Mouse (Mus musculus): Measurements from ENCODE around the gene Dnm2. TPM values are rescaled to one million over a fixed set of nuclear protein-coding genes. Genes with fewer than 3 reads are reported as not detected.

Gene Dnm2
- polyA plus RNA-seq, 1 experiment = 39.0 TPM

- H3K4me3 ChIP-seq (ENCODE audit: insufficient read depth, low read depth, low read length) = peak within 1 kb of the TSS; percentile 87
- H3K27ac ChIP-seq (replicated peaks; ENCODE audit: low read depth, low read length) = no peak within 1 kb of the TSS
- H3K4me1 ChIP-seq (ENCODE audit: control insufficient read depth, insufficient read depth, insufficient read length, low read length) = no peaks in the 10 kb centered on the region
Observed at GRCm38 (mm10) chr9:21411669-21412550, 12.8 kb upstream of the Dnm2 start, which contains the start of gene Qtrt1. Gene Qtrt1, plus strand, starts transcription at chr9:21411837.

DNA sequence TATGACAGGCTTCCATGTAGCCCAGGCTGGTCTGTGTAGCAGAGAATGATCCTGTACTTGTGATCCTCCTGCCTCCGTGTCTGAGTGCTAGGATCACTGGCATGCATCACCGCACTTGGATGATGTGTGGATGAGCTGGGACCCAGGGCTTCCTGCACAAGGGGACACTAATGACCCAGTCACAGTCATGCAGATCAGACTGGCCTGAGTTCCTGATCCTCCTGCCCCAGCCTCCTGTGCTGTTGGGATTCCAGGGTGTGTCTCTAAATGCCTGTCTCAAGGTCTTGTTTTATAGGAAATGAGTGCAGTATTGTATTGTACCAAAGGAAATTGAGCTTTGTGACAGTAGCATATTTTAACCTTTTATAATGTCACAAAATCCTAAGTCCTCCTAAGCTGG, 6.8 kb upstream of the Dnm2 start:
- H3K27ac ChIP-seq (replicated peaks; ENCODE audit: low read depth, low read length) = no peak overlapping the region
- H3K4me1 ChIP-seq (ENCODE audit: control insufficient read depth, insufficient read depth, insufficient read length, low read length) = no peaks in the 10 kb centered on the region

GRCm38 (mm10) chr9:21419646-21420045, 5.1 kb upstream of the Dnm2 start:
- H3K4me3 ChIP-seq (ENCODE audit: insufficient read depth, low read depth, low read length) = no peak overlapping the region

More for the DNA sequence above, 6.8 kb upstream of the Dnm2 start:
- H3K4me3 ChIP-seq (ENCODE audit: insufficient read depth, low read depth, low read length) = no peak overlapping the region

GRCm38 (mm10) chr9:21425556-21425945, 843 bp downstream of the Dnm2 start:
- H3K4me1 ChIP-seq (ENCODE audit: control insufficient read depth, insufficient read depth, insufficient read length, low read length) = peaks cover 28% of the 10 kb centered on the region
- H3K4me3 ChIP-seq (ENCODE audit: insufficient read depth, low read depth, low read length) = peak overlapping the region; percentile 95
- peak overlapping the region; percentile 30; the same call in 1 of the 2 replicates for H3K27ac ChIP-seq (replicated peaks; ENCODE audit: low read depth, low read length)

More at GRCm38 (mm10) chr9:21419646-21420045, 5.1 kb upstream of the Dnm2 start:
- no peak overlapping the region for H3K27ac ChIP-seq (replicated peaks; ENCODE audit: low read depth, low read length)
- no peaks in the 10 kb centered on the region for H3K4me1 ChIP-seq (ENCODE audit: control insufficient read depth, insufficient read depth, insufficient read length, low read length)

DNA sequence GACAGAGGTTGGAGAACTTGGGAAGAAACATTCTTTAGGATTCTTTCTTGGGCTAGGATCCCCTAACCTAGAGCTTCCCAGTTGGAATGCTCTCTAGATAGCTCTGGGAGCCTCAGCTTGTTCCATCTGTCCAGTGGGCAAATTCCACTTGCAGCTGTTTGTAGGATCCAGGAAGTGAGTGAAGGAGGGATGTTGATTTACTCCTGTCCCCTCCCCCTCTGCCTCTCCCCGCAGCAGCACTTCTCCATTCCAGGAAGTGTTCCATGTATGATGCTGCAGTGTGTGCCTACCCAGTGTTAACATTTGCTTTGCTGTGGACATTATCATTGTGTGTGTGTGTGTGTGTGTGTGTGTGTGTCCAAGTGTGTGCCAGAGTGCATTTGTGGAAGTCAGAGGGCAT, 1.3 kb downstream of the Dnm2 start:
- peak overlapping the region; percentile 95 for H3K4me3 ChIP-seq (ENCODE audit: insufficient read depth, low read depth, low read length)
- H3K4me1 ChIP-seq (ENCODE audit: control insufficient read depth, insufficient read depth, insufficient read length, low read length) = peaks cover 29% of the 10 kb centered on the region
- 0 out of 2 replicates have a peak overlapping the region, but pooled peaks have one; percentile 30 for H3K27ac ChIP-seq (replicated peaks; ENCODE audit: low read depth, low read length)

DNA sequence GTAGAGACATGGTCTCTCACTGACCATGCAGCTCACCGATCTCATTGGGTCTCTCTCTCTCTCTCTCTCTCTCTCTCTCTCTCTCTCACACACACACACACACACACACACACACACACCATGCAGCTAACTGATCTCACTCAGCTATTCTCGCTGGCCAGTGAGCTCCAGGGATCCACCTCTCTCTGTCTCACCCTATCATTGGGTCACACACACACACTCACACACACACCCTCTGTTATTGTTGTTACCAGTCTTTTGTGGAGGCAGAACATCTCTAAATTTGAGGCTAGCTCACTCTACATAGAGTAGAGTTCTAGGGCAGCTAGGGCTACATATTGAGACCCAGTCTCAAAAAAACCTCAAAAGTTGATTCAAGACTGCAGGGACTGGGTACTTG, 1.8 kb downstream of the Dnm2 start:
- Histone ChIP-seq H3K27ac (replicated peaks; ENCODE audit: low read depth, low read length) (no peak overlapping the region), H3K4me1 (ENCODE audit: control insufficient read depth, insufficient read depth, insufficient read length, low read length) (peaks cover 31% of the 10 kb centered on the region), H3K4me3 (ENCODE audit: insufficient read depth, low read depth, low read length) (no peak overlapping the region)

DNA sequence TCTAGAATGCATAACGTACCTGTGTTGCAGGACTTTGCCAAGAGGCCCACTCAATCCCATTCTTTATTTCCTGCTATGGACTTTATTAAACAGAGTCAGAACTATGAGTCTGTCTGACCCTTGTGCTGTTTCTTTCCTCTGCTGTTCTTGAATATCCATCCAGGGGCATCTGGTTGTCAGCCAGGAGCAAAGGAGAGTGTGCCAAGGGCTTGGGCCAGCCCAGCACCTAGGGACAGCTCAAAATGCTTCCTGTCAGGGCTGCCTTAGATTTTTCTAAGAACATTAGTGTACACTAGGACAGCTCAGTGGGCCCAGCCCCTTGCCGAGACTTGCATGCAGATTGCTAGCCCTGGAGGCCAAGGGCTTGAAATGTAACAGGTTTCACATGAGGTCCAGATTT, 3.1 kb downstream of the Dnm2 start:
- H3K4me1 ChIP-seq (ENCODE audit: control insufficient read depth, insufficient read depth, insufficient read length, low read length) = peaks cover 32% of the 10 kb centered on the region
- no peak overlapping the region for H3K4me3 ChIP-seq (ENCODE audit: insufficient read depth, low read depth, low read length)
- no peak overlapping the region for H3K27ac ChIP-seq (replicated peaks; ENCODE audit: low read depth, low read length)

- Histone ChIP-seq H3K4me3 (ENCODE audit: insufficient read depth, low read depth, low read length) (no peak overlapping the region), H3K27ac (replicated peaks; ENCODE audit: low read depth, low read length) (no peak overlapping the region), H3K4me1 (ENCODE audit: control insufficient read depth, insufficient read depth, insufficient read length, low read length) (peaks cover 33% of the 10 kb centered on the region)
Observed at GRCm38 (mm10) chr9:21428178-21428577, 3.5 kb downstream of the Dnm2 start.

DNA sequence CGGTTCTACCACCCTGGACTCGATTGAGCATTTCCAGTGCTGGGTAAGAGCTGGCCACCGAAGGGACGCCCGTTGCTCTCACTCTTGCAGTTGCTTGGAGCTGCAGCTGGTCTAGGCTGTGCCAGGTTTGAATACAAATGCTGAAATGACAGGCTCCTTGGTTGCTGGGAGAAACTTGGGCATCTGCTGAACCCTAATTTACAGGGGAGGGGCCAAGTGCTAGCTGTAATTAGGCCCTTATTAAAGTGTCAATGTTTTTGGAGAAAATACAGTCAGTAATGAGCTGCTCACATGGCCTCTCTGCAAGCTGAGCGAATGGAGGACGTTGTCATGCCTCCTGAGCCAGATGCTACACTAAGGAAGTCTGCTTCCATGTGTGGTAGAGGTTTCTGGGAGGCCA, 6.0 kb downstream of the Dnm2 start:
- H3K27ac ChIP-seq (replicated peaks; ENCODE audit: low read depth, low read length) = no peak overlapping the region
- H3K4me3 ChIP-seq (ENCODE audit: insufficient read depth, low read depth, low read length) = no peak overlapping the region
- H3K4me1 ChIP-seq (ENCODE audit: control insufficient read depth, insufficient read depth, insufficient read length, low read length) = peaks cover 44% of the 10 kb centered on the region

DNA sequence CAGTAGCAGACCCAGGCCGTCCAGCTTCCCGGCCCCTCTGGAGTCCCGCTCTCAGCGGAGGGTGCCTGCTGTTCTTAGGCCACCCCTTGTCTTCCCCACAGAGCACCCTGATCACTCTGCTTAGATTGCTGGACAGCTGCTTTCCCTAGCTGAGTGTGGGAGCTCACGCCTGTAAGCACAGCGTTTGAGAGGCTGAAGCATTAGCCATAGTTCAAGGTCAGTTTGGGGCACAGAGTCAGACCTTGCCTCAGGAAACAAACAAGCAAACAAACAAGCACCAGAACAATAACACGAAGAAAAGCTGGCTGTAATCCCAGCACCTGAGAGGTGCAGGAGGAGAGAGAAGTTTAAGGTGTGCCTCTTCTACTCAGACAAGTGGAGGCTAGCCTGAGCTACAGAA, 7.4 kb downstream of the Dnm2 start:
- Histone ChIP-seq H3K4me3 (ENCODE audit: insufficient read depth, low read depth, low read length) (no peak overlapping the region), H3K4me1 (ENCODE audit: control insufficient read depth, insufficient read depth, insufficient read length, low read length) (peaks cover 51% of the 10 kb centered on the region), H3K27ac (replicated peaks; ENCODE audit: low read depth, low read length) (no peak overlapping the region)

GRCm38 (mm10) chr9:21433766-21434165, 9.1 kb downstream of the Dnm2 start:
- Histone ChIP-seq H3K27ac (replicated peaks; ENCODE audit: low read depth, low read length) (no peak overlapping the region), H3K4me3 (ENCODE audit: insufficient read depth, low read depth, low read length) (no peak overlapping the region), H3K4me1 (ENCODE audit: control insufficient read depth, insufficient read depth, insufficient read length, low read length) (peaks cover 44% of the 10 kb centered on the region)

DNA sequence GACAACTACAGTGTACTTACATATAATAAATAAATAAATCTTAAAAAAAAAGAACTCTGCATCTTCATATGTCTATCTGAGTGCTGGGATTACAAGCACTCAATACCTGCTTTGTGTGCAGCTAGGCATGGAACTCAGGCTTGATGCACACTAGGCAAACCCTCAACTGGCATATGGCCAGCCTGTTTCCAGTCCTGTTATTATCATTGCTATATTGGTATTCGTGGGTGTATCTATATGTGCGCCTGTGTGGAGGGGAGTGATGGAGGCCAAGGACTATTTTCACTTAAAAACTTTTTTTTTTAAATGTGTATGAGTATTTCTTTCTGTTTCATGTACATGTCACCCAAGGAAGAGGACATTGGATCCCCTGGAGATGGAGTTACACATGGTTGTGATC, 9.7 kb downstream of the Dnm2 start:
- Histone ChIP-seq H3K4me1 (ENCODE audit: control insufficient read depth, insufficient read depth, insufficient read length, low read length) (peaks cover 45% of the 10 kb centered on the region), H3K4me3 (ENCODE audit: insufficient read depth, low read depth, low read length) (no peak overlapping the region), H3K27ac (replicated peaks; ENCODE audit: low read depth, low read length) (no peak overlapping the region)

- Histone ChIP-seq H3K27ac (replicated peaks; ENCODE audit: low read depth, low read length) (no peak overlapping the region), H3K4me1 (ENCODE audit: control insufficient read depth, insufficient read depth, insufficient read length, low read length) (peaks cover 38% of the 10 kb centered on the region), H3K4me3 (ENCODE audit: insufficient read depth, low read depth, low read length) (no peak overlapping the region)
Observed at GRCm38 (mm10) chr9:21435777-21436635, 11.3 kb downstream of the Dnm2 start.

DNA sequence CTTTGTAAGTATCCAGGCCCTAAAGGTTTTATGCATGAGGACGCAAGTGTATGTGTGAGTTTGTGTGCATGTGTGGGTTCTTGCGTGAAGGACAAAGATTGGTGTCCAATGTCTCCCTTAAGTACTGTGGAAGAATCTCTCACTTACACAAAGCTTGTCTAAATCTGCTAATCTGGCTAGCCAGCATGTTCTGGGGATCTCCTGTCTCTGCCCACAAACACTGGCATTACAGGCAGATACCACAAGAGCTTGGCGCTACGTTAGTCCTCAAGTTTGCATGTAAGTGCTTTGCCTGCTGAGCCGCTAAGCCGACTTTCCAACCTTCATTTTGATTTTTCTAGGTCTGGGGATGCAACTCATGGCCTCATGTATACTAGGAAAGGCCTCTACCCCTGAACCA, 12.9 kb downstream of the Dnm2 start:
- Histone ChIP-seq H3K4me1 (ENCODE audit: control insufficient read depth, insufficient read depth, insufficient read length, low read length) (peaks cover 38% of the 10 kb centered on the region), H3K4me3 (ENCODE audit: insufficient read depth, low read depth, low read length) (no peak overlapping the region), H3K27ac (replicated peaks; ENCODE audit: low read depth, low read length) (no peak overlapping the region)

- peaks cover 35% of the 10 kb centered on the region for H3K4me1 ChIP-seq (ENCODE audit: control insufficient read depth, insufficient read depth, insufficient read length, low read length)
- no peak overlapping the region for H3K27ac ChIP-seq (replicated peaks; ENCODE audit: low read depth, low read length)
- no peak overlapping the region for H3K4me3 ChIP-seq (ENCODE audit: insufficient read depth, low read depth, low read length)
Observed at GRCm38 (mm10) chr9:21438219-21438618, 13.5 kb downstream of the Dnm2 start.

All from brown adipose tissue, adult 24 weeks (tissue).